Mouse (Mus musculus): ENCODE data around the gene Gm20458. TPM values are rescaled to one million over a fixed set of nuclear protein-coding genes. Genes with fewer than 3 reads are reported as not detected.

The Gm20458 gene
- total RNA-seq, 2 experiments from 2014 or later, result not detected

- 0 out of 2 replicates have a peak, but pooled peaks have one; percentile 49 for ATAC-seq (replicated peaks; ENCODE audit: low FRiP score, poor library complexity, severe bottlenecking)
Measured at GRCm38 (mm10) chr2:164520782-164521181, 60.0 kb downstream of the Gm20458 start.

- no peak for ATAC-seq (replicated peaks; ENCODE audit: low FRiP score, poor library complexity, severe bottlenecking)
Measured at GRCm38 (mm10) chr2:164521841-164522240, 61.1 kb downstream of the Gm20458 start.

- ATAC-seq (replicated peaks; ENCODE audit: low FRiP score, poor library complexity, severe bottlenecking), result no peak
Measured at GRCm38 (mm10) chr2:164522280-164522679, 61.5 kb downstream of the Gm20458 start.

GRCm38 (mm10) chr2:164523301-164523773 is 62.6 kb downstream of the Gm20458 start:
- no peak for ATAC-seq (replicated peaks; ENCODE audit: low FRiP score, poor library complexity, severe bottlenecking)

- no peak for ATAC-seq (replicated peaks; ENCODE audit: low FRiP score, poor library complexity, severe bottlenecking)
Measured at GRCm38 (mm10) chr2:164528557-164528956, 67.8 kb downstream of the Gm20458 start.

GRCm38 (mm10) chr2:164531169-164531568 is 70.4 kb downstream of the Gm20458 start:
- peak; percentile 56 for ATAC-seq (replicated peaks; ENCODE audit: low FRiP score, poor library complexity, severe bottlenecking)

- no peak for ATAC-seq (replicated peaks; ENCODE audit: low FRiP score, poor library complexity, severe bottlenecking)
Measured at GRCm38 (mm10) chr2:164534315-164534714, 73.5 kb downstream of the Gm20458 start.

GRCm38 (mm10) chr2:164537003-164537402 is 76.2 kb downstream of the Gm20458 start:
- ATAC-seq (replicated peaks; ENCODE audit: low FRiP score, poor library complexity, severe bottlenecking), result no peak

Other genes starting within 250 kb of the Gm20458 start
- not detected in 2 replicates for gene Wfdc15b, start 239.3 kb upstream of the Gm20458 start, total RNA-seq (2015; ENCODE audit: low replicate concordance)
- gene Wfdc15b, start 239.3 kb upstream of the Gm20458 start, total RNA-seq (2017; ENCODE audit: low replicate concordance), result not detected in 2 replicates
- not detected in 2 replicates for gene Svs2, start 222.5 kb upstream of the Gm20458 start, total RNA-seq (2015; ENCODE audit: low replicate concordance)
- gene Svs2, start 222.5 kb upstream of the Gm20458 start, total RNA-seq (2017; ENCODE audit: low replicate concordance), result not detected in 2 replicates
- not detected in 2 replicates for gene Svs3b, start 204.3 kb upstream of the Gm20458 start, total RNA-seq (2015; ENCODE audit: low replicate concordance)
- not detected in 2 replicates for gene Svs3b, start 204.3 kb upstream of the Gm20458 start, total RNA-seq (2017; ENCODE audit: low replicate concordance)
- not detected in 2 replicates for gene Svs4, start 182.5 kb upstream of the Gm20458 start, total RNA-seq (2015; ENCODE audit: low replicate concordance)
- gene Svs4, start 182.5 kb upstream of the Gm20458 start, total RNA-seq (2017; ENCODE audit: low replicate concordance), result not detected in 2 replicates
- gene Svs3a, start 171.7 kb upstream of the Gm20458 start, total RNA-seq (2015; ENCODE audit: low replicate concordance), result not detected in 2 replicates
- gene Svs3a, start 171.7 kb upstream of the Gm20458 start, total RNA-seq (2017; ENCODE audit: low replicate concordance), result not detected in 2 replicates
- gene Svs6, start 144.2 kb upstream of the Gm20458 start, total RNA-seq (2015; ENCODE audit: low replicate concordance), result not detected in 2 replicates
- not detected in 2 replicates for gene Svs6, start 144.2 kb upstream of the Gm20458 start, total RNA-seq (2017; ENCODE audit: low replicate concordance)
- gene Svs5, start 128.2 kb upstream of the Gm20458 start, total RNA-seq (2015; ENCODE audit: low replicate concordance), result not detected in 2 replicates
- not detected in 2 replicates for gene Svs5, start 128.2 kb upstream of the Gm20458 start, total RNA-seq (2017; ENCODE audit: low replicate concordance)
- gene Slpi, start 71.9 kb upstream of the Gm20458 start, total RNA-seq (2015; ENCODE audit: low replicate concordance), result 78.0 and 99.7 TPM in 2 replicates
- 6.9 and 12.7 TPM in 2 replicates for gene Slpi, start 71.9 kb upstream of the Gm20458 start, total RNA-seq (2017; ENCODE audit: low replicate concordance)
- not detected in 2 replicates for gene Rbpjl, start 57.8 kb upstream of the Gm20458 start, total RNA-seq (2015; ENCODE audit: low replicate concordance)
- gene Rbpjl, start 57.8 kb upstream of the Gm20458 start, total RNA-seq (2017; ENCODE audit: low replicate concordance), result not detected in 2 replicates
- gene Matn4, start 55.8 kb upstream of the Gm20458 start, total RNA-seq (2015; ENCODE audit: low replicate concordance), result not detected in 2 replicates
- not detected in 2 replicates for gene Matn4, start 55.8 kb upstream of the Gm20458 start, total RNA-seq (2017; ENCODE audit: low replicate concordance)
- gene Sdc4, start 17.1 kb upstream of the Gm20458 start, total RNA-seq (2015; ENCODE audit: low replicate concordance), result 0.38 and 0.42 TPM in 2 replicates
- 0.09 and 0.98 TPM in 2 replicates for gene Sdc4, start 17.1 kb upstream of the Gm20458 start, total RNA-seq (2017; ENCODE audit: low replicate concordance)
- gene Sys1, start 4.0 kb upstream of the Gm20458 start, total RNA-seq (2015; ENCODE audit: low replicate concordance), result 7.1 and 9.8 TPM in 2 replicates
- gene Sys1, start 4.0 kb upstream of the Gm20458 start, total RNA-seq (2017; ENCODE audit: low replicate concordance), result 3.7 and 17.0 TPM in 2 replicates
- not detected in 2 replicates for gene Trp53tg5, start 12.8 kb downstream of the Gm20458 start, total RNA-seq (2015; ENCODE audit: low replicate concordance)
- not detected in 2 replicates for gene Trp53tg5, start 12.8 kb downstream of the Gm20458 start, total RNA-seq (2017; ENCODE audit: low replicate concordance)
- gene Dbndd2, start 25.1 kb downstream of the Gm20458 start, total RNA-seq (2015; ENCODE audit: low replicate concordance), result 2.1 TPM in 1 of 2 replicates, not detected in the other
- 0.84 and 3.9 TPM in 2 replicates for gene Dbndd2, start 25.1 kb downstream of the Gm20458 start, total RNA-seq (2017; ENCODE audit: low replicate concordance)
- 13.6 and 17.1 TPM in 2 replicates for gene Pigt, start 36.6 kb downstream of the Gm20458 start, total RNA-seq (2015; ENCODE audit: low replicate concordance)
- gene Pigt, start 36.6 kb downstream of the Gm20458 start, total RNA-seq (2017; ENCODE audit: low replicate concordance), result 7.0 and 8.6 TPM in 2 replicates
- not detected in 2 replicates for gene Wfdc2, start 101.4 kb downstream of the Gm20458 start, total RNA-seq (2015; ENCODE audit: low replicate concordance)
- gene Wfdc2, start 101.4 kb downstream of the Gm20458 start, total RNA-seq (2017; ENCODE audit: low replicate concordance), result not detected in 2 replicates
- not detected in 2 replicates for gene Spint3, start 112.5 kb downstream of the Gm20458 start, total RNA-seq (2015; ENCODE audit: low replicate concordance)
- not detected in 2 replicates for gene Spint3, start 112.5 kb downstream of the Gm20458 start, total RNA-seq (2017; ENCODE audit: low replicate concordance)
- gene Wfdc6a, start 124.5 kb downstream of the Gm20458 start, total RNA-seq (2015; ENCODE audit: low replicate concordance), result not detected in 2 replicates
- gene Wfdc6a, start 124.5 kb downstream of the Gm20458 start, total RNA-seq (2017; ENCODE audit: low replicate concordance), result not detected in 2 replicates
- not detected in 2 replicates for gene Eppin, start 132.6 kb downstream of the Gm20458 start, total RNA-seq (2015; ENCODE audit: low replicate concordance)
- not detected in 2 replicates for gene Eppin, start 132.6 kb downstream of the Gm20458 start, total RNA-seq (2017; ENCODE audit: low replicate concordance)
- gene Wfdc6b, start 152.6 kb downstream of the Gm20458 start, total RNA-seq (2015; ENCODE audit: low replicate concordance), result not detected in 2 replicates
- gene Wfdc6b, start 152.6 kb downstream of the Gm20458 start, total RNA-seq (2017; ENCODE audit: low replicate concordance), result not detected in 2 replicates
- gene Wfdc8, start 152.7 kb downstream of the Gm20458 start, total RNA-seq (2015; ENCODE audit: low replicate concordance), result not detected in 2 replicates
- not detected in 2 replicates for gene Wfdc8, start 152.7 kb downstream of the Gm20458 start, total RNA-seq (2017; ENCODE audit: low replicate concordance)
- not detected in 2 replicates for gene Wfdc16, start 177.8 kb downstream of the Gm20458 start, total RNA-seq (2015; ENCODE audit: low replicate concordance)
- gene Wfdc16, start 177.8 kb downstream of the Gm20458 start, total RNA-seq (2017; ENCODE audit: low replicate concordance), result not detected in 2 replicates
- not detected in 2 replicates for gene Wfdc10, start 195.1 kb downstream of the Gm20458 start, total RNA-seq (2015; ENCODE audit: low replicate concordance)
- gene Wfdc10, start 195.1 kb downstream of the Gm20458 start, total RNA-seq (2017; ENCODE audit: low replicate concordance), result not detected in 2 replicates
- gene Wfdc9, start 195.6 kb downstream of the Gm20458 start, total RNA-seq (2015; ENCODE audit: low replicate concordance), result not detected in 2 replicates
- gene Wfdc9, start 195.6 kb downstream of the Gm20458 start, total RNA-seq (2017; ENCODE audit: low replicate concordance), result not detected in 2 replicates
- not detected in 2 replicates for gene Wfdc11, start 213.1 kb downstream of the Gm20458 start, total RNA-seq (2015; ENCODE audit: low replicate concordance)
- 0.77 TPM in 1 of 2 replicates, not detected in the other for gene Wfdc11, start 213.1 kb downstream of the Gm20458 start, total RNA-seq (2017; ENCODE audit: low replicate concordance)
- not detected in 2 replicates for gene Wfdc13, start 224.1 kb downstream of the Gm20458 start, total RNA-seq (2015; ENCODE audit: low replicate concordance)
- gene Wfdc13, start 224.1 kb downstream of the Gm20458 start, total RNA-seq (2017; ENCODE audit: low replicate concordance), result not detected in 2 replicates
- gene Spint4, start 237.5 kb downstream of the Gm20458 start, total RNA-seq (2015; ENCODE audit: low replicate concordance), result not detected in 2 replicates
- gene Spint4, start 237.5 kb downstream of the Gm20458 start, total RNA-seq (2017; ENCODE audit: low replicate concordance), result not detected in 2 replicates

All from erythroblast, adult 5-6 weeks (primary cell).